Mouse (Mus musculus): Measurements from ENCODE around the gene Nras.

Nras gene

DNA sequence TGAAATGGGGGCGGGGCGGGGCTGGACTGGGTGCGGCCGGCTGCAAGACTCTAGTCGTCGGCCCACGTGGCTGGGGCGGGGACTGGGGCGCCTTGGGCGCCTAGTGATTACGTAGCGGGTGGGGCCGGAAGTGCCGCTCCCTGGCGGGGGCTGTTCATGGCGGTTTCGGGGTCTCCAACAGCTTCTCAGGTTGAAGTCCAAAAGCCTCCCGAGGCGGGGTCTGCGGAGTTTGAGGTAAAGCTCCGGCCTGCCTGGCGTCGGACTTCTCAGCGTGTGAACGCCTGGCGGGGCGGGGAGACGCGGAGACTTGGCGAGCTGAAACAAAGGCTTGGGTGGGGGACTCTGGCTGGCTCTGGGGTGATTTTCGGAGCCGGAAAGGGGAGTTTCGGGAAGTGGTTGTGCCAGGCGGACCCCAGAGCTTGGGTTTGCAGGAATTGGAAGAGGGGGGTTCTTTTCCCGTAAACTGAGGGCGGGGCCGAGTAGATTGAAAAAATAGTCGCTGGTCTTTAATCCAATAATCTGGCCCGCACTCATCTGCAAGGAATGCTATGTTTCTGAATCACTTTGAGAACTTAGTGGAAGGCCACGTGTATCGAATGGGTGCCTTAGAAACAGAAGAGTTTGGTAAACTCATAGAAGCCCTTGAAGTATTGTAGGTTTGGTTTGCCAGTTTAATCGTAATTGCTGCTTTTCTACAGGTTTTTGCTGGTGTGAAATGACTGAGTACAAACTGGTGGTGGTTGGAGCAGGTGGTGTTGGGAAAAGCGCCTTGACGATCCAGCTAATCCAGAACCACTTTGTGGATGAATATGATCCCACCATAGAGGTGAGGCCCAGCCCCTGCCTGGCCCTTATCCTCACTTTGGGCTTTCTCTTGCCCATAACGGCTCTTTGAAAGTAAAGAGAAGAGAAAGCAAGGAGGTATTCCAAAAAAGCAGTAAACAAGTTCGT is at the start of gene Nras:
TSS of gene Nras (plus strand) at position 79 of the 951 bp plus-strand sequence.
- peak; percentile 92 for DNase-seq (ENCODE audit: low read depth)

DNA sequence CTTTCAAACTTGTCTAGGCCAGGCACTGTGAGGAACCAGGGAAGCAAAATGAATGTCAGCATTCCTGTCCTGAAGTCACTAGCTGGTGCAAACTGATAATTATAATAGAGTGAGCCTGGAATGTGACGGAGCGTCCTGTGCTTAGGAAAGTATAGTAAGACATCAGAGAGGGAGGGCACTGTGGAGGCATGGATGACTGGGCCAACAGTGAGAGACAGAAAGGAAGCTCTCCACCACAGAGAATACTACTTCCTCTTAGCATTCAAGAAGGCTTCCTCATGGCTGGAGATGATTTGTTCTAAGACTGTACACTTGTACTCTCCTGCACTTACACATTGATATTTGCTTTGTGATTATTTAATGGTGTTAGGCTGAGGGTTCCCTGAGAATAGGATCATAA is 40.7 kb upstream of the Nras start:
- DNase-seq (ENCODE audit: low read depth), result no peak

GRCm38 (mm10) chr3:103019462-103019861 is 38.6 kb upstream of the Nras start:
- DNase-seq (ENCODE audit: low read depth), result no peak

DNA sequence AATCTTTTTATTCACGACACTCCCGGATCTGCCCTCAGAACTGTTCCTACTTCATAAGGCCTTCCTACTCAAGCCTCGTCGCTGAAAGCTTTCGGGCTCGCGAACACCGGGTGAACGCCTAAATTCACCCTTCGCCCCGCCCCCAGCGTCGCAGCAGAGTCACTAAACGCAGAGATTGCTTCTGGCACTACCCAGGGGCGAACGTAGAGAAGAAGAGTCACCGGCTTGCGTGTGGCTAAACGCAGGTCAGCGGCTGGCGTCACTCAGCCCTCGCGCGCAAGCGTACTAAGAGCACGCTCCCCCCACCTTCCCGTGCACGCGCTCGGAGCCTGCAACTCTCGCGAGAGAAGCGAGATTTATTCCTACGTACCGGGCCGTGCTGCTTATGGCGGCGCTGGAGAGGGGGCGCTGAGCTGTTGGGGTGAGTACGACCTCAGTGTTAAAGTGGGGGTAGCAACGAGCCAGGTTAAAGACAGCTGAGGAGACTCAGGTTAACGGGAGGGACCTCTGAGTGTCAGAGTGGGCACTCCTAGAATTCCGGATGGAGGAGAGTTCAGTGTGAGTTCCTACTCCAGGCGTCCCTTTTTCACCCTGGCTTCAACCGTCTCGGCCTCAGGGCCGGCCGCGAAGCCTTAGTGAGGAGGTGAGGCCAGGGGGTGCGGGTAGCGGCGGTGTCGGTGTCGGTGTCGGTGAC is 37.7 kb upstream of the Nras start, which contains the start of gene Csde1:
TSS of gene Csde1 (plus strand) at position 178 of the 694 bp plus-strand sequence.
- peak; percentile 99 for DNase-seq (ENCODE audit: low read depth)

GRCm38 (mm10) chr3:103020943-103021638 is 37.0 kb upstream of the Nras start:
- DNase-seq (ENCODE audit: low read depth), result peak; percentile 92

DNA sequence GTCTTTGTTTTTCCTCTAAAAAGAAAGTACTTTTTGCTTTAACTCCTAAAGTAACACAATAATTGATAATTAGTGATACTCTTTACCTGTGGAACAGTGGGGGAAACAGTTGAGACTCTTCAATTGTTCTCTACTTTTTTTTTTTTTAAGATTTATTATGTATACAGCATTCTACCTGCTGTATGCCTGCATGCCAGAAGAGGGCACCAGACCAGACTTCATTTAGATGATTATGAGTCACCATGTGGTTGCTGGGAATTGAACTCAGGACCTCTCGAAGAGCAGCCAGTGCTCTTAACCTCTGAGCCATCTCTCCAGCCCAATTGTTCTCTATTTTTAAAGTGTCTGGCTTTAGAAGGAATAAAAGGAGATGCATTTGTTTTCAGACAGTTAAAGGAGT is 31.9 kb upstream of the Nras start:
- DNase-seq (ENCODE audit: low read depth), result peak; percentile 77

DNA sequence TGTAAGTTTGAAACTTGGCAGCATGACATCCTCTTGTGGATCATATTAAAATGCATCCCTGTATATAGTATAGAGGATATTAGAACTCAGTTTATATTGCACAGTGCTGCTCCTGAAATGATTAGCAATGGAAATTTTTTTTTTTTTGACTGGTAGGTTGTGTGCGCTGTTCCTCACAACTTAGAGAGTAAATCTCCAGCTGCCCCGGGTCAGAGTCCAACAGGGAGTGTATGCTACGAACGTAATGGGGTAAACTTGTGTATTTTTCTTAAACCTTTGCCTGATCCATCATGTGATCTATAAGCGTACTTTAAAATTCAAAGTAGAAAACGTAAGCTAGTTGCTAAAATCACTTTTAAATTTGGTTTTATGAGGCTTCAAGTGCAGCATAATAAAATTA is 17.8 kb upstream of the Nras start:
- no peak for DNase-seq (ENCODE audit: low read depth)

GRCm38 (mm10) chr3:103040861-103041379 is 17.2 kb upstream of the Nras start:
- no peak for DNase-seq (ENCODE audit: low read depth)

DNA sequence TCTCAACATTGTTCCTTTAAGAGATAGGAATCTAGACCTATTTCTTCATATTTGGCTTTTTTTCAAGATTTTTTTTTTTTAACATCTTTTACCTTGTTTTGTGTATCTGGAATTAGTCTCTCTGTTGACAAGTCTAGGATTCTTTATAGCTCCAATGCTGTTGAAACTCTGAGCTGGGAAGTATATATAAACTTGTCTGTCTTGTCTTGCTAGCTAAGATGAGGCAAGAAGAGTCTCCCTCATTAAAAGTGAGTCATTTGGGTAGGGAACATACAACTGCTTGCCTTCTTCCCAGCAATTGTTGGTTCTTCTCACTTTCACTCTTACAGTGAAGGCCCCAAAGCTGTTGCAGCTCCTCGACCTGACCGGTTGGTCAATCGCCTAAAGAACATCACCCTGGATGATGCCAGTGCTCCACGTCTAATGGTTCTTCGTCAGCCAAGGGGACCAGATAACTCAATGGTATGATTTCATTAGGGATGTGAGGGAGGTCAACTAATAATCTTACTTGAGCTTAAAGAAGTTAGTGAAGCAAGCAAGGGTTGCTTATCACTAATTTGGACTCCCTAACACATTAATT is 2.0 kb upstream of the Nras start:
- no peak for DNase-seq (ENCODE audit: low read depth)

- DNase-seq (ENCODE audit: low read depth), result no peak
Measured at GRCm38 (mm10) chr3:103057752-103058151, 333 bp upstream of the Nras start.

- DNase-seq (ENCODE audit: low read depth), result no peak
Measured at GRCm38 (mm10) chr3:103066927-103067326, 8.8 kb downstream of the Nras start.

GRCm38 (mm10) chr3:103068971-103069370 is 10.9 kb downstream of the Nras start:
- DNase-seq (ENCODE audit: low read depth), result no peak

- DNase-seq (ENCODE audit: low read depth), result no peak
Measured at GRCm38 (mm10) chr3:103073771-103074170, 15.7 kb downstream of the Nras start, which contains the start of gene Ampd1. Gene Ampd1, plus strand, starts transcription at chr3:103074014.

GRCm38 (mm10) chr3:103075871-103076270 is 17.8 kb downstream of the Nras start:
- DNase-seq (ENCODE audit: low read depth), result no peak

DNA sequence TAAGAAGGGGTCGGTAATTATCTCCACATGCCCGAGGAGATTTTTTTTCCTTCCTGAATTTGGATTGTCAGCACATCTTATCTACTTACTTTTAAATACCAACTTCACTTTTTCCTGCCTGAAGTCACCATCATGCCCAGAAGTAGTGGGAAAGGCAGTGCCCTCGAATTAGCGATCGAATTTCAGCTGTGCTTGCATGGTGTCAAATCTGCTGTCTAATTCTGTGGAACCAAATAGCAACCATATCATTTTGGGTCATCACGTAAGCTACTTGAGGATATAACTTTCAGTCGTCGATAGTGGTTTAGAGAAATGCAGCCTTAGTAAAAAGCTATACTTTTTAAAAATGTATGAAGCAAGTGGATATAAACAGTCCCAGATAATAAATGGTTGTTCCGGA is 18.4 kb downstream of the Nras start:
- no peak for DNase-seq (ENCODE audit: low read depth)

DNA sequence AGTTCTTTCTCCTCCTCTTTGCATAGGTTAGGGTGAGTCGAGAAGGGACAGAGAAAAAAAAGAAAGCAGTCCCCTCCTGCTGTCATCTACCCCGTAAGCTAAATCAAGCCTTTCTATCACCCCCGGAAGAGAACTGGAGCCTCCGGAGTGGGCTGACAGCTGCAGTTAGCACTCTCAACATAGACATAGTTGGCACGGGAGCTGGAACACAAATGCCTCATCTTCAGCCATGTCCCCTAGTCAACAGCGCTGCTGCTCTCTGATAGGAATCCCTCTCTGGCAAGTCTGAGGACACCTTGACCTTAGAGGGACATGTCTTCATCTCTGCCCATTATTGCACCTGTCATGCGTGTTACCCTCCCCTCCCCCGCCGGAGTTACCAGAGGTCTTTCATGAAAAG is 21.2 kb downstream of the Nras start:
- DNase-seq (ENCODE audit: low read depth), result no peak

DNA sequence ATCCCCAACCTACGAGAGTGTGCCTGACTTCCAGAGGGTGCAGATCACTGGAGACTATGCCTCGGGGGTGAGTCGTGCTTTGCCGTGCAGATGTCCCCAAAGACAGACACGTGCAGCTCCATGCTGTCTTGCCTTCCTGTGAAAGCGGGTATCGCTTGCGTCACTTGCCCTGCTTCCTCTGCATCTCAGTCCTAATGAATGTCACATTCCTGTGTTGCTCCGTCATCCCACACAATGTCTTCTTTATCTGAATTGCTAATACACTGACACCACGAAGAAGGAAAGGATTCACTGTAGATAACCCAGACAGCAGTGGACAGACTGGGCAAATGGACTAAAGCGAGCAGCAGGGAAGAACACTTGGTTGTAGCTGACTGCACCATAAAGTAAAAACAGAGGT is 23.0 kb downstream of the Nras start:
- no peak for DNase-seq (ENCODE audit: low read depth)

GRCm38 (mm10) chr3:103081861-103082453 is 23.9 kb downstream of the Nras start:
- no peak for DNase-seq (ENCODE audit: low read depth)

DNA sequence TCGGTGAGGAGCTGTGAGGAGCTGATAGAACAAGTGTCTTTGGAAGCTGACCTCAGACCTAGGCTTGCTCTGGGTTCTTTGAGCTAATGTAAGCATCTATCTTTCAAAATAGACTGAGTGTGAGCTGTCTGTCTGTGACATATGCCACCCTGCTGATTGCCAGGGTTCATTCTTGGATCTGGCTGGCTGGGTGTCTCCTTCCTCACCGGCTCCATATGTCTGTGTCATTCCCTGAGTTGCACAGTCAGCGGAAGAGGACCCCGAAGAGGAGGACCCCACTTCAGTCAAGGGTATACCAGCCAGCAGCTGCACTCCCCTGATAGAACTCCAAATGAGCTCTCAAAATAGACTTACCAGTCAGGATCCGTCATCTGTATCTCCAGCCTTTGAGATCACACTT is 24.7 kb downstream of the Nras start:
- DNase-seq (ENCODE audit: low read depth), result no peak

DNA sequence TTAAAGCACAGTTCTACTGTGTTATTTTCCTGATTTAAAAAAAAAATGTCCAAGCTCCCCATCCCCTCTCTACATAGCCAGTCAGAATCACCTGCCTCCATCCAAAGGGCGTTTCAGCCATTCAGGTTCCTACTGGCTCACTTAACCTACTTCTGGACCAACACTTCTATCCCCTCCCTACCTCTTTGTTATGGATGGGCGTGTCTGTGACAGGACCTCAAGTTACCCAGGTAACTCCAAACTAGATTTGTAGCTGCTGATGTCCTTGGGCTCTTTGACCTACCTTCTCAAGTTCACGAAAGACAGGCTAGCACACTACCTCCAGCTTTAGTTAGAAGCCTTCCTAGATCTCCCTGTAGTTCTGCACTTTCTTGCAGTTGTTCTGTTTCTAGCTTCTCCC is 27.9 kb downstream of the Nras start:
- DNase-seq (ENCODE audit: low read depth), result no peak

DNA sequence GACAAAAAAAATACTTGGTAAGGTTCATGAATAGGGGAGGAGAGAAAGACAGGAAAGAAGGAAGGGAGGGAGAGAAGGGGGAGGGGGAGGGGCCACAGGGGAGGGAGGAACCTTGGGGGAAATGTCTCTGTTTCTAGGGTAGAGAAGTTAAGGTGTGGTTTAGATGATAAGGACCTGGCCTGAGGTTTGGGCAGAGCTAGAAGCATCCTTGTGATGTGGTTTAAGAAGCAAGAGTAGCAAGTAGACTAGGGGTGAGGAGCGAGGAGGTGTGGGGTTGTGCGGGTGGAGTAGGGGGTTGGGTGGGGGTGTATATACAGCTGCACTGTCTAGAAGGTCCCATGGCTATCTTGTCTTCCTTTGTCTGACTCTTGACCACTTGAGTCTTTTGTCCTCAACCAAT is 33.7 kb downstream of the Nras start:
- peak; percentile 76 for DNase-seq (ENCODE audit: low read depth)

Measured in naive thymus-derived CD4-positive, alpha-beta T cell, adult 2 months (primary cell).